Mouse (Mus musculus): ENCODE measurements at regions not wholly inside any gene's neighbourhood (a gene's known extent, or its start where the extent isn't known, plus 50 kb on each side); places are given as distances from the start of the nearest gene placed in this dataset.
"Not testable (repeated sequence)": the region's sequence is repeated elsewhere in the genome, so short reads cannot be mapped to it uniquely, and the experiment has no call there.

GRCm38 (mm10) chr10:96685991-96686601, 69.3 kb downstream of the Btg1 start:
- DNase-seq, result no peak

- no peak for DNase-seq
These were observed 70.0 kb downstream of the Btg1 start for GRCm38 (mm10) chr10:96686659-96687440.

GRCm38 (mm10) chr10:96687441-96687772, 70.6 kb downstream of the Btg1 start:
- no peak for DNase-seq

- no peak for DNase-seq
These were observed 73.4 kb downstream of the Btg1 start for GRCm38 (mm10) chr10:96689976-96690867.

GRCm38 (mm10) chr10:96690868-96691302, 74.1 kb downstream of the Btg1 start:
- no peak for DNase-seq

- no peak for DNase-seq
These were observed 74.6 kb downstream of the Btg1 start for GRCm38 (mm10) chr10:96691319-96691870.

GRCm38 (mm10) chr10:96692821-96693220, 76.0 kb downstream of the Btg1 start:
- DNase-seq, result no peak

GRCm38 (mm10) chr10:96693766-96694165, 77.0 kb downstream of the Btg1 start:
- no peak for DNase-seq

GRCm38 (mm10) chr10:96696571-96696970, 79.8 kb downstream of the Btg1 start:
- DNase-seq, result no peak

- DNase-seq, result peak; percentile 14 to 36
These were observed 81.0 kb downstream of the Btg1 start for GRCm38 (mm10) chr10:96697781-96698180.

GRCm38 (mm10) chr10:96706656-96707055, 89.8 kb downstream of the Btg1 start:
- no peak for DNase-seq

GRCm38 (mm10) chr10:96708471-96708870, 91.7 kb downstream of the Btg1 start:
- peak in 1 of 2 experiments; percentile 9 for DNase-seq

- no peak for DNase-seq
These were observed 93.0 kb downstream of the Btg1 start for GRCm38 (mm10) chr10:96709698-96710356.

GRCm38 (mm10) chr10:96711993-96712392, 95.2 kb downstream of the Btg1 start:
- DNase-seq, result no peak

- DNase-seq, result no peak
These were observed 97.9 kb downstream of the Btg1 start for GRCm38 (mm10) chr10:96714702-96715101.

- no peak for DNase-seq
These were observed 100.5 kb downstream of the Btg1 start for GRCm38 (mm10) chr10:96717281-96717680.

- not testable (repeated sequence) for DNase-seq
These were observed 101.9 kb downstream of the Btg1 start for GRCm38 (mm10) chr10:96718706-96719105.

- DNase-seq, result no peak
These were observed 103.5 kb downstream of the Btg1 start for GRCm38 (mm10) chr10:96720281-96720711.

GRCm38 (mm10) chr10:96720956-96721688, 104.3 kb downstream of the Btg1 start:
- DNase-seq, result no peak

GRCm38 (mm10) chr10:96722491-96722890, 105.7 kb downstream of the Btg1 start:
- peak; percentile 45 to 48 for DNase-seq

GRCm38 (mm10) chr10:96723071-96723470, 106.3 kb downstream of the Btg1 start:
- DNase-seq, result no peak
